Mouse (Mus musculus): ENCODE measurements around the gene Sbf2. TPM values are rescaled to one million over a fixed set of nuclear protein-coding genes. Genes with fewer than 3 reads are reported as not detected.
"Not testable (repeated sequence)": the region's sequence is repeated elsewhere in the genome, so short reads cannot be mapped to it uniquely, and the experiment has no call there.

Gene Sbf2
- total RNA-seq, 2 experiments from 2014 or later, result 9.2 to 11.7 TPM

- intact Hi-C loops (cut with DNase I), result loop anchor here (2.0 kb wide), 2 partner anchors 83 to 345 kb away; no protein-coding TSS in a partner anchor
- no peak for DNase-seq
These were observed 16.6 kb upstream of the Sbf2 start for GRCm38 (mm10) chr7:110631136-110631888.

GRCm38 (mm10) chr7:110629892-110630666 is 15.4 kb upstream of the Sbf2 start:
- peak; percentile 73 to 85 for DNase-seq
- intact Hi-C loops (cut with DNase I), result loop anchor here (2.0 kb wide), 4 partner anchors 73 to 343 kb away; no protein-coding TSS in a partner anchor

DNA sequence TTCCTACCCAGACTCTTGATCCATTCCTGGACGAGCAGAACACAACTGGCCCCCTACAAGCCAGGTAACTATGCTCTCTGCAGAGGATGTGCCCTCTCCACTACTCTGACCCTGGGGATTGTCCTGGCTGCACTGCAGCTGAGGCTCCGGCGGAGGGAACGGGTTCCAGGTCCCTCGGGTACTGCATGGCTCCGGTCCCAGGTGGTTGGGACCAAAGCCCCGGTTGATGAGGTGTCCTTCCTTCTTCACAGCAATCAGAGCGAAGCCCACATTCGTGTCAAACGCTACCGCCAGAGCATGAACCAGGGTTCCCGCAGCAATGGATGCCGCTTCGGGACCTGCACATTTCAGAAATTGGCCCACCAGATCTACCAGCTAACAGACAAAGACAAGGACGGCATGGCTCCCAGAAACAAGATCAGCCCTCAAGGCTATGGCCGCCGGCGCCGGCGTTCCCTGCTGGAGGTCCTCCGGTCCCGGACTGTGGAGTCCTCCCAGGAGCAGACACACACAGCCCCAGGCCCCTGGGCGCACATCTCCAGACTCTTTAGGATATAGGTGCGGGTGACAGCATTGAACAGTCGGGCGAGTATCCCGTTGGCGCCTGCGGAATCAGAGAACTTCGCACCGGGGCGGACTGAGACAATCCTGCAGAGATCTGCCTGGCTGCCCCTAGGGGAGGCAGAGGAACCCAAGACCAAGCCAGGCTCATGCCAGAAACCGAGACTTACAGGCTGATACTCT is 14.1 kb upstream of the Sbf2 start:
- intact Hi-C loops (cut with DNase I), result loop anchor here (2.0 kb wide), 2 partner anchors 72 to 194 kb away; no protein-coding TSS in a partner anchor
- DNase-seq, result peak in 1 of 2 experiments; percentile 59

- no peak for DNase-seq
- intact Hi-C loops (cut with DNase I), result loop anchor here (2.0 kb wide), 2 partner anchors 71 to 193 kb away; no protein-coding TSS in a partner anchor
These were observed 13.5 kb upstream of the Sbf2 start for GRCm38 (mm10) chr7:110628273-110628600.

DNA sequence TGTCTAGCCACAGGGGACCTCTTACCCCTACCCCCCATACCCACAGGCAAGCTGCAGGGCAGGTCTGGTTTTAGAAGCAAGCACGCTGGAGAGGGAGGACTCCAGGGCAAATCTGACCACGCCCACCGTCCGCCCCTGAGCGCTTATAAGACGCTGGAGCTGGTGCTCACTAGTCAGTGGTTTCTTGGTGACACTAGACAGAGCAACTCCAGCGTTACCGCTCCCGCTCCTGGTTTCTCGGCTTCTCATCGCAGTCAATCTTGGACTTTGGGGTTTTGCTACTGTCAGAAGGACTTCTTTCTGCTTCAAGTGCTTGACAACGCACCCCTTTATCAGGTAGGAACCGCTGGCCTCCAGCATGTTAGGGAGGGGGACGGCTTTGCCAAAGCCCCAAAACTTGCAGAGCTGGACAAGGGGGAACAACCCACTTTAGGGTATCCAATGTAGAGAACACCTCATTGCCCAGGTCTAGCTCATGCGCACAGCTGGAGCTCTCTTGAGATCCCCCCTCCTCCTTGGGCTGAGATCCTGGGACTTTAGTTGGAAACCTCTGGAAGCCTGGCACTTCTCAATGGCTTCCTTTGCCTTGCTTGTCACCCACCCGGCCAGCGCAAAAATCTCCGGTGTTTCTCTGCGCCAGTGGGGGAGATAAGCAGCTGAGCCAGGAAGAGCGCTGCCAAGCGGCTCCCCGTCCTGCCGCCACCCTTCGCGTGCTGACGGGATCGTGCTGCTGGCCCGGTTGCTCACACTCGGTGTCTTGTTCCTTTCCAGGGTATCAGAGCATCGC is 13.0 kb upstream of the Sbf2 start, which contains the start of gene Adm:
Adm (plus strand) TSS at position 176 of the 787 bp plus-strand sequence.
- intact Hi-C loops (cut with DNase I), result loop anchor here (2.0 kb wide), 2 partner anchors 71 to 193 kb away; no protein-coding TSS in a partner anchor

GRCm38 (mm10) chr7:110627099-110627482 is 12.4 kb upstream of the Sbf2 start:
- intact Hi-C loops (cut with DNase I), result no loop called here

More for the DNA sequence above, 13.0 kb upstream of the Sbf2 start, which contains the start of gene Adm:
- DNase-seq, result peak; percentile 85 to 87

DNA sequence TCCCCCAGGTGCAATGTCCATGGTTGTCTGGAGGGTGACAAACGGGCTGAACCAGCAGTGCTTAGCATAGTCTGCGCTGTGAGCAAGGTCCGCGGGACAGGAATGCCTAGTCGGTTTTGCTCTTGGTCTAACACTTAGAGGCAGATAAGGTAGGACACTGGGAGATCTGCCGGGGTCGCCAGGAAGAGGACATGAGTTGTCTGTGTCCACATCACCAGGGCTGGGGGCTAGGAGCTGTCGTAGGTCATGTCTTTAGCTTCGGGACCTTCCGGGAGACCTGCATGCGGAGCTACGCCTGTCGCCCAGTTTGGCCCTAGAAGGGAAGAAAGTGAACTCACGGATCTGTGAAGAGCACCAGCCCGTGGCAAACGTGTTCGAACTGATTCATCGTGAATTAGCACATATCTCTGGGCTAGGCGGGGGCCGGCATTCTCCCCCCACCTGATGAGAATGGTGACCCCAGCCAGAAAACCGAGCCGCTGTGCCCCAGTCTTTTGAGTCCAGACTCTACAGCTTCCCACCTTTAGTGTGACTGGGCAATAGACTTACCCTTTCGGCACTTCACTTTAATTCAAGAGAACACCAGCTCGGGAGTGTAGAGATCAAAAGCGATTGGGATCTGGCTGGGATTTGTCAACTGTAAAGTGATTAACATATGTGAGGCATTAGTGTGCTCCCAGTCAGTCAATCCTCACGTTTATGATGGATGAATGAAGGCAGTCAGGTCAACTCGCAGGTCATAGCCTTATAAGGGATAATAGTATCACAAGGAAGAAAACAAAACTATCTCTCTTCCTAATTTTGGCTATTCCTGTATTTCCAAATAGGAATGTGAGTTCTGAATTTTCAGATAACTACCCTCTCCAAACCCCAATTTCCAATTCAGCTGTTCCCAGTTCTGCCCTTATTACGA is 11.7 kb upstream of the Sbf2 start:
- intact Hi-C loops (cut with DNase I), result no loop called here
- DNase-seq, result no peak

More at GRCm38 (mm10) chr7:110627099-110627482, 12.4 kb upstream of the Sbf2 start:
- no peak for DNase-seq

- DNase-seq, result no peak
- intact Hi-C loops (cut with DNase I), result no loop called here
These were observed 10.8 kb upstream of the Sbf2 start for GRCm38 (mm10) chr7:110625489-110625888.

- intact Hi-C loops (cut with DNase I), result no loop called here
- DNase-seq, result no peak
These were observed 10.2 kb upstream of the Sbf2 start for GRCm38 (mm10) chr7:110624961-110625360.

- DNase-seq, result no peak
- intact Hi-C loops (cut with DNase I), result no loop called here
These were observed 9.3 kb upstream of the Sbf2 start for GRCm38 (mm10) chr7:110624067-110624466.

- intact Hi-C loops (cut with DNase I), result no loop called here
- DNase-seq, result no peak
These were observed 4.4 kb upstream of the Sbf2 start for GRCm38 (mm10) chr7:110619086-110619611.

- intact Hi-C loops (cut with DNase I), result no loop called here
- no peak for DNase-seq
These were observed 1.1 kb upstream of the Sbf2 start for GRCm38 (mm10) chr7:110615792-110616191.

DNA sequence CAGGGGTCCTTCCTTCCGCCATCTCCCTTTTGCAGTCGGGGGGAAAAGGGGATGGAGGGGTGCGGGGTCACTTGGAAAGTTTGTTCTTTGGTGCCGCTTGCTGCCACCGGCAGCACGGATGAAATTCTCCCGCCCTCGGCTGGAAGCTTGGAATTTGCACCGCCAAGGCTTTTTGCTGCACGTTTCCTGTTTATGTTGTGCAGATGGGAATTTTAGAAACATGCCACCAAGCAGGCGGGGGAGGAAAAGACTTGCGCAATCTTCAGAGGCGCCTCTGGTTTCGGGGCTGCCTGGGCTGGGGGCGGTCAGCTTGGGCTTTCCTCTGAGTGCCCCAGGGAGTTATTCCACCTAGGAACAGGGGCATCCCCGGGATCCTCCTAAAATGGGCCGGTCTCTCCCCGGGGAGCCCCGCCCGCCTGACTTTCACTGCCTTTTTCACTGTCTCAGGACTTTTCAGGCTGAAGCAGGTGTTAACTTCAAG is 469 bp upstream of the Sbf2 start:
- intact Hi-C loops (cut with DNase I), result no loop called here
- DNase-seq, result peak; percentile 41 to 60

DNA sequence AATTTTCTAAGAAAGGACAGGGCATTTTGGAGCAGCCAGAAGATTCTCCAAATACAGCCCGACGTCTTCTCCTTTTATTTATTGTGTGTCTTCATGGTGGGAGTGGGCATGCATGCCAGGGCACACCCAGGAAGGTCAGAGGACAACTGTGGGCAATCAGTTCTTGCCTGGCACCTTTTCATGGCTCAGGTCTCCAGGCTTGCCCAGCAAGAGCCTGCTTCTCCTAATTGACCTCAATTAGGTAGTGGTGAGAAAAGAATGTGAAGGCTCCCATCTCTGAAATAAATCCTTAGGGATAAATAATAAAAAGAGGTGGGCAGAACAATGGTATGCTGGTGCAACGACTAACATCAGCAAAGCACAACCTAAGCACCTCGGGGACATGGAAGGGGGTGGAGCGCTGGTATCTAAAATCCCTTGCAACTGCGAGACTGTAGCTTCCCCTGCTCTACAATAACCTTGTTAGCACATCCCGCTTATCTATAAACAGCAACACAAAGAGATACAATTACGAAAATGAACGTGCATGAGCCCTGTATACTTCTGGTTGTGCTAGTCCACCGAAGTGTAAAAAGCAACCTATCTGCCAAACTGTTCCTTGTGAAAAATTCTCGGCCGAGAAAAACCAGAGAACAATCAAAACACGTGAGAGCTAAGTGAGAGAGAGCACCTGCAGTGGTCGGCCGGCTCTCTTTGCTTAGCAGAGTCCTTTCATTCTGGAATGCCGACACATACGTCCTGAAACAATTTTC is 1.2 kb downstream of the Sbf2 start:
- DNase-seq, result no peak
- intact Hi-C loops (cut with DNase I), result no loop called here

DNA sequence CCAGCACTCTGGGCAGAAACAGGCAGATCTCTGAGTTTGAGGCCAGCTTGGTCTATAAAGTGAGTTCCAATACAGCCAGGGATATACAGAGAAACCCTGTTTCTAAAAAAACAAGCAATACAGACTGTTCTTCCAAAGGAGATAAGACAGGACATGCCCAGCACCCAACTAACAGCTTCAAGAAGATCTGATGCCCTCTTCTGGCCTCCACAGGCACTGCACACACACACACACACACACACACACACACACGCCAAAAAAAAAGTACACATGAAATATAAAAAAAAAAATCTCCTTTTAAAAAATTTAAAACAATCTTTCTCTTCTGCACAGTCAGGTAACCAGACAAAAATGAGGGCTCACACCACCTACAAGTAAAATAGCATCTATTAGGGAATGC is 7.8 kb downstream of the Sbf2 start:
- intact Hi-C loops (cut with DNase I), result no loop called here
- DNase-seq, result no peak

GRCm38 (mm10) chr7:110605476-110605875 is 9.2 kb downstream of the Sbf2 start:
- intact Hi-C loops (cut with DNase I), result no loop called here

GRCm38 (mm10) chr7:110597141-110597540 is 17.6 kb downstream of the Sbf2 start:
- DNase-seq, result no peak
- intact Hi-C loops (cut with DNase I), result no loop called here

More at GRCm38 (mm10) chr7:110605476-110605875, 9.2 kb downstream of the Sbf2 start:
- no peak for DNase-seq

- not testable (repeated sequence) for DNase-seq
These were observed 20.7 kb downstream of the Sbf2 start for GRCm38 (mm10) chr7:110593991-110594390.

More at GRCm38 (mm10) chr7:110593991-110594390, 20.7 kb downstream of the Sbf2 start:
- intact Hi-C loops (cut with DNase I), result not testable (repeated sequence)
